Mouse (Mus musculus) liver, adult 2 months (tissue): ENCODE measurements around the gene Pdlim4. TPM values are rescaled to one million over a fixed set of nuclear protein-coding genes. Genes with fewer than 3 reads are reported as not detected.

Experiments used
- DNase-seq: peaks from one replicate; pipeline ENCODE4 v3.0.0-alpha.2; 2011; ENCODE audit warnings: low read depth, low spot score; ENCODE audit errors: extremely low read depth
- H3K27ac ChIP-seq: fragments of 200-500 bp; replicated peaks from 2 replicates; pipeline ENCODE4 v1.5.1; 2012; ENCODE audit warnings: low read depth, mild to moderate bottlenecking, control low read depth, inconsistent platforms, low read length; ENCODE audit not compliant: insufficient read depth
- H3K27me3 ChIP-seq: fragments of 200-500 bp; 2 replicates; pipeline ENCODE4 v1.6.1; 2012; ENCODE audit warnings: mild to moderate bottlenecking, moderate library complexity, low read length, inconsistent platforms; ENCODE audit not compliant: control insufficient read depth, insufficient read depth
- H3K36me3 ChIP-seq: fragments of 200-500 bp; 2 replicates; pipeline ENCODE4 v1.6.1; 2012; ENCODE audit warnings: low read length, inconsistent platforms; ENCODE audit not compliant: control insufficient read depth, insufficient read depth
- H3K4me1 ChIP-seq: fragments of 200-500 bp; 2 replicates; pipeline ENCODE4 v1.6.1; 2011; ENCODE audit warnings: low read length; ENCODE audit not compliant: control insufficient read depth, insufficient read depth
- H3K4me3 ChIP-seq: fragments of 200-500 bp; 2 replicates; pipeline ENCODE4 v1.5.1; 2011; ENCODE audit warnings: low read depth, mild to moderate bottlenecking, control low read depth, low read length, moderate library complexity; ENCODE audit not compliant: insufficient read depth
- H3K79me2 ChIP-seq: fragments of 200-500 bp; 2 replicates; pipeline ENCODE4 v1.6.1; 2012; ENCODE audit warnings: inconsistent platforms, mild to moderate bottlenecking, low read length, moderate library complexity; ENCODE audit not compliant: control insufficient read depth, insufficient read depth
- H3K9ac ChIP-seq: fragments of 200-500 bp; 2 replicates; pipeline ENCODE4 v1.6.1; 2012; ENCODE audit warnings: low read depth, mild to moderate bottlenecking, control low read depth, inconsistent platforms, low read length
- CTCF ChIP-seq: fragments of 200-500 bp; IDR thresholded peaks from 2 replicates; pipeline ENCODE4 v1.5.1; 2011; ENCODE audit warnings: low read depth, low read length, control low read depth
- POLR2A ChIP-seq: fragments of 200-500 bp; IDR thresholded peaks from 2 replicates; pipeline ENCODE4 v1.6.1; 2011; ENCODE audit warnings: low read length, control low read depth; ENCODE audit not compliant: insufficient read depth; ENCODE audit errors: extremely low read depth
- WGBS: fragments of 180-500 bp; shearing (Covaris S2); methylation state at CpG from one replicate; pipeline ENCODE4 v1.1.7; 2018; 5-methylcytosine and 5-hydroxymethylcytosine counted together
- polyA plus RNA-seq: library from polyadenylated mRNA; depleted of rRNA; stranded (reverse); fragments of >200 nt; gene quantifications from 2 replicates; pipeline ENCODE4 v1.2.3, GENCODE M21; 2012
- total RNA-seq: library from RNA; depleted of rRNA; stranded (reverse); fragments of >200 nt; gene quantifications from 2 replicates; pipeline ENCODE4 v1.2.3, GENCODE M21; 2014

Pdlim4 gene
- total and polyA plus RNA-seq, 2 experiments, result 1.6 to 3.0 TPM

- no peak for DNase-seq
- Histone ChIP-seq H3K27ac (no peak within 1 kb of the TSS), H3K79me2 (no peaks in the 10 kb centered on the region), H3K4me1 (peaks cover 4% of the 10 kb centered on the region), H3K9ac (peak within 1 kb of the TSS; percentile 88), H3K36me3 (no peaks in the 10 kb centered on the region), H3K27me3 (no peaks in the 10 kb centered on the region), H3K4me3 (peak within 1 kb of the TSS; percentile 91)
- TF ChIP-seq POLR2A (no peak), CTCF (no peak)
- WGBS, result 67% methylated on average over 10 of the region's 10 CpGs
These were observed 31.4 kb upstream of the Pdlim4 start, which contains the start of gene P4ha2 for GRCm38 (mm10) chr11:54100045-54100691. TSS of gene P4ha2 (plus strand) at chr11:54100095.

GRCm38 (mm10) chr11:54093000-54093399 lies 24.2 kb upstream of the Pdlim4 start:
- no peaks in the 10 kb centered on the region for H3K27me3 ChIP-seq
- H3K27ac ChIP-seq, result no peak overlapping the region
- WGBS, result 5% methylated on average over 3 of the region's 3 CpGs
- no peak overlapping the region for H3K9ac ChIP-seq
- no peak overlapping the region for H3K4me3 ChIP-seq
- no peaks in the 10 kb centered on the region for H3K79me2 ChIP-seq
- TF ChIP-seq POLR2A, result no peak
- peak; percentile 79 for TF ChIP-seq CTCF
- DNase-seq, result peak; percentile 57
- no peaks in the 10 kb centered on the region for H3K36me3 ChIP-seq
- 0 out of 2 replicates have a peak, but pooled peaks cover 2% of the 10 kb centered on the region for H3K4me1 ChIP-seq

GRCm38 (mm10) chr11:54092188-54092587 lies 23.4 kb upstream of the Pdlim4 start:
- H3K27me3 ChIP-seq, result no peaks in the 10 kb centered on the region
- 60% methylated on average over 7 of the region's 7 CpGs for WGBS
- no peaks in the 10 kb centered on the region for H3K79me2 ChIP-seq
- no peak overlapping the region for H3K4me3 ChIP-seq
- no peak overlapping the region for H3K9ac ChIP-seq
- H3K27ac ChIP-seq, result peak overlapping the region; percentile 60
- H3K36me3 ChIP-seq, result no peaks in the 10 kb centered on the region
- 0 out of 2 replicates have a peak, but pooled peaks cover 2% of the 10 kb centered on the region for H3K4me1 ChIP-seq
- TF ChIP-seq POLR2A, result no peak
- no peak for TF ChIP-seq CTCF
- no peak for DNase-seq

- H3K27me3 ChIP-seq, result no peaks in the 10 kb centered on the region
- WGBS, result 67% methylated on average over 8 of the region's 8 CpGs
These were observed 22.9 kb upstream of the Pdlim4 start for GRCm38 (mm10) chr11:54091726-54092125.

GRCm38 (mm10) chr11:54090091-54090879 lies 21.5 kb upstream of the Pdlim4 start:
- no peak for DNase-seq
- Histone ChIP-seq H3K36me3 (no peaks in the 10 kb centered on the region), H3K4me3 (no peak overlapping the region), H3K27ac (no peak overlapping the region), H3K79me2 (no peaks in the 10 kb centered on the region), H3K27me3 (no peaks in the 10 kb centered on the region), H3K4me1 (0 out of 2 replicates have a peak, but pooled peaks cover 2% of the 10 kb centered on the region), H3K9ac (no peak overlapping the region)
- 91% methylated on average over 1 of the region's 1 CpGs for WGBS
- TF ChIP-seq CTCF (no peak), POLR2A (no peak)

More at GRCm38 (mm10) chr11:54091726-54092125, 22.9 kb upstream of the Pdlim4 start:
- peak overlapping the region; percentile 60 for H3K27ac ChIP-seq
- H3K4me1 ChIP-seq, result 0 out of 2 replicates have a peak, but pooled peaks cover 2% of the 10 kb centered on the region
- no peak for TF ChIP-seq POLR2A
- TF ChIP-seq CTCF, result no peak
- H3K9ac ChIP-seq, result no peak overlapping the region
- H3K79me2 ChIP-seq, result no peaks in the 10 kb centered on the region
- no peaks in the 10 kb centered on the region for H3K36me3 ChIP-seq
- H3K4me3 ChIP-seq, result no peak overlapping the region
- DNase-seq, result peak; percentile 37

GRCm38 (mm10) chr11:54088947-54089317 lies 20.1 kb upstream of the Pdlim4 start:
- Histone ChIP-seq H3K79me2 (no peaks in the 10 kb centered on the region), H3K4me3 (no peak overlapping the region), H3K27ac (no peak overlapping the region), H3K36me3 (no peaks in the 10 kb centered on the region), H3K9ac (no peak overlapping the region), H3K27me3 (no peaks in the 10 kb centered on the region), H3K4me1 (0 out of 2 replicates have a peak, but pooled peaks cover 2% of the 10 kb centered on the region)
- DNase-seq, result peak; percentile 74
- 20% methylated on average over 5 of the region's 5 CpGs for WGBS
- no peak for TF ChIP-seq POLR2A
- TF ChIP-seq CTCF, result no peak
